Mouse (Mus musculus) bone marrow, adult 2 months (tissue): ENCODE results near the gene Slc5a11. TPM values are rescaled to one million over a fixed set of nuclear protein-coding genes. Genes with fewer than 3 reads are reported as not detected.

Source experiments
- H3K27ac ChIP-seq: fragments of 200-500 bp; 2 replicates; pipeline ENCODE4 v1.5.1; 2012; ENCODE audit warnings: low read depth, mild to moderate bottlenecking, control low read depth, inconsistent platforms, low read length; ENCODE audit not compliant: control insufficient read depth, poor library complexity, insufficient read depth
- H3K4me1 ChIP-seq: fragments of 200-500 bp; 2 replicates; pipeline ENCODE4 v1.6.1; 2011; ENCODE audit warnings: low read length; ENCODE audit not compliant: control insufficient read depth, insufficient read depth
- H3K4me3 ChIP-seq: fragments of 200-500 bp; replicated peaks from 2 replicates; pipeline ENCODE3; 2011; ENCODE audit warnings: mild to moderate bottlenecking, low read depth, low read length, control low read depth; ENCODE audit not compliant: control insufficient read depth
- CTCF ChIP-seq: fragments of 200-500 bp; IDR thresholded peaks from 2 replicates; pipeline ENCODE4 v1.5.1; 2011; ENCODE audit warnings: low read length, control low read depth; ENCODE audit not compliant: control insufficient read depth, insufficient read depth
- POLR2A ChIP-seq: fragments of 200-500 bp; IDR thresholded peaks from 2 replicates; pipeline ENCODE4 v1.6.1; 2011; ENCODE audit warnings: low read depth, mild to moderate bottlenecking, control low read depth, low read length, borderline replicate concordance; ENCODE audit not compliant: control insufficient read depth
- WGBS: fragments of 180-500 bp; shearing (Covaris S2); methylation state at CpG from one replicate; pipeline ENCODE4 v1.1.7; 2018; 5-methylcytosine and 5-hydroxymethylcytosine counted together
- polyA plus RNA-seq: library from polyadenylated mRNA; stranded (reverse); fragments of >200 nt; gene quantifications from 2 replicates; pipeline ENCODE4 v1.2.4, GENCODE M21; 2011; ENCODE audit warnings: low replicate concordance; ENCODE audit not compliant: missing spikeins, insufficient read depth, insufficient read length

The Slc5a11 gene
- polyA plus RNA-seq, 1 experiment = 18.5 TPM

DNA sequence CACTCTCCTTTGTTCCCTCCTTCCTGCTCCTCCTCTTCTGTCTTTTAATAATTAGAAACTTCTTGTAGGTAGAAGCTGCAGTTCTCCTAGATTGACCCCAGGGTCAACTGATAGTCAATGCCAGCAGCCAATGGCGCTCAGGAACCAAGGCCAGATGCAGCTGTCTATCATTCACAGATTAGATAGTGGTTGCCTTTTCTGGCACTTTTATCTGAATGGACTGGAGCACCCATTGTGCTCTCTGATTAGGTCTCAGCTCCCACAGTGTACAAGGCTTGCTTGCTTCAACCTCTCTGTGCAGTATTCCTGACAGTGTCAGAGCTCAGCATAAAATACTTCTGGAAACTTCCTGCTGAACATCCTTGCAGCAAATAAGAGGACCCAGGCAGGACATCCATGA lies 30.3 kb downstream of the Slc5a11 start:
- no peak for TF ChIP-seq POLR2A
- Histone ChIP-seq H3K4me1 (peaks cover 5% of the 10 kb centered on the region; the same call in 1 of the 2 replicates), H3K27ac (no peak overlapping the region), H3K4me3 (no peak overlapping the region)
- WGBS = 83% methylated on average over 1 of the region's 1 CpGs

GRCm38 (mm10) chr7:123246504-123247084 lies 32.0 kb downstream of the Slc5a11 start:
- TF ChIP-seq POLR2A (no peak), CTCF (no peak)
- H3K4me3 ChIP-seq = no peak overlapping the region
- H3K27ac ChIP-seq = no peak overlapping the region
- peaks cover 4% of the 10 kb centered on the region; the same call in 1 of the 2 replicates for H3K4me1 ChIP-seq
- 35% methylated on average over 4 of the region's 4 CpGs for WGBS

DNA sequence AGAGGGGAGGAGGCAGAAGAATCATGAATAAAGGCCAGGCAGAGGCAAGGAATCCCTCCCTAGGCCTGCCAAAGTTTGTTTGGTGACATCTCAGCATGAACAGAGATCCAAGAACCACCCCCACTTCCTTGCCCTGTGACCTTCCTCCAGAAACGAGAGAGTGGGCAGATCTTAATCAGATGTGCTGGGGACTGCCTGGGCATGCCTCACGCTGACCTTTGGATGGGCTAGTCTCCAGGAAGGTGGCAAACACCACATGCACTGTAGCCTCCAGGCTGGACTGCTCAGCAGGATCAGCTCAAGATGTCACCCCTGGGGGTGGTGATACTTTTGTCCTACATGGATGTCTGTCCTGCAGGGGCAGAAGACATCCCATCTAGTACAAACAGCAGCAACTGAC lies 33.6 kb downstream of the Slc5a11 start:
- no peak overlapping the region for H3K27ac ChIP-seq
- no peak overlapping the region for H3K4me3 ChIP-seq
- TF ChIP-seq CTCF (no peak), POLR2A (no peak)
- 43% methylated on average over 2 of the region's 2 CpGs for WGBS
- 0 out of 2 replicates have a peak, but pooled peaks cover 1% of the 10 kb centered on the region for H3K4me1 ChIP-seq

- 0 out of 2 replicates have a peak, but pooled peaks cover 1% of the 10 kb centered on the region for H3K4me1 ChIP-seq
- WGBS = 62% methylated on average over 6 of the region's 6 CpGs
- no peak overlapping the region for H3K4me3 ChIP-seq
- no peak overlapping the region for H3K27ac ChIP-seq
- TF ChIP-seq CTCF = no peak
- TF ChIP-seq POLR2A = no peak
Measured at GRCm38 (mm10) chr7:123251343-123251742, 36.8 kb downstream of the Slc5a11 start.

GRCm38 (mm10) chr7:123253396-123253795 lies 38.8 kb downstream of the Slc5a11 start:
- Histone ChIP-seq H3K27ac (no peak overlapping the region), H3K4me1 (no peaks in the 10 kb centered on the region), H3K4me3 (no peak overlapping the region)
- WGBS = 80% methylated on average over 7 of the region's 7 CpGs
- TF ChIP-seq POLR2A (no peak), CTCF (no peak)

- H3K4me1 ChIP-seq = no peaks in the 10 kb centered on the region
- no peak overlapping the region for H3K27ac ChIP-seq
- no peak overlapping the region for H3K4me3 ChIP-seq
- TF ChIP-seq POLR2A = no peak
- TF ChIP-seq CTCF = no peak
- 86% methylated on average over 14 of the region's 14 CpGs for WGBS
Measured at GRCm38 (mm10) chr7:123254196-123254970, 39.8 kb downstream of the Slc5a11 start.

DNA sequence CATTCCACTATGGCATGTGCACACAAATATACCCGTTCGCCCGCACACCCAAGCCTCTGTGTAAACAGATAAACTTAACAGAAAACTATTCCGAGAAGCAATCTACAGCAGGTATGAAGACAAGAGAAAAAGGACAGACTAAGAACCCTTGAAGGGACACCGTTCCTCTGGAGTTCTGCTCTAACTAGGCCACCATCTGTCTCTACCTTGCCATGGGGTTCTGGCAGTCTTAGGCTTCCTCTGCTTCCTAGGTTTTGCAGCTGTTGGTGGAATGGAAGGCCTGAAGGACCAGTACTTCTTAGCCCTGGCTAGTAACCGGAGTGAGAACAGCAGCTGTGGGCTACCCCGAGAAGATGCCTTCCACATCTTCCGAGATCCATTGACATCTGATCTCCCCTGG lies 43.5 kb downstream of the Slc5a11 start:
- WGBS = 90% methylated on average over 8 of the region's 8 CpGs
- TF ChIP-seq CTCF = no peak
- no peak for TF ChIP-seq POLR2A
- no peaks in the 10 kb centered on the region for H3K4me1 ChIP-seq
- no peak overlapping the region for H3K4me3 ChIP-seq
- H3K27ac ChIP-seq = no peak overlapping the region

GRCm38 (mm10) chr7:123273056-123273455 lies 58.5 kb downstream of the Slc5a11 start:
- no peak for TF ChIP-seq CTCF
- no peak for TF ChIP-seq POLR2A
- 81% methylated on average over 11 of the region's 11 CpGs for WGBS
- no peak overlapping the region for H3K4me3 ChIP-seq
- H3K4me1 ChIP-seq = no peaks in the 10 kb centered on the region; the same call in 1 of the 2 replicates
- H3K27ac ChIP-seq = no peak overlapping the region
